Mouse (Mus musculus) lung, adult 2 months (tissue): ENCODE data around the gene D5Ertd579e. TPM values are rescaled to one million over a fixed set of nuclear protein-coding genes. Genes with fewer than 3 reads are reported as not detected.

Source experiments
- DNase-seq: peaks from one replicate; pipeline ENCODE4 v3.0.0; 2022
- H3K4me1 ChIP-seq: fragments of 200-500 bp; 2 replicates; pipeline ENCODE4 v1.6.1; 2011; ENCODE audit warnings: low read length; ENCODE audit not compliant: control insufficient read depth, insufficient read depth
- H3K4me3 ChIP-seq: fragments of 200-500 bp; replicated peaks from 2 replicates; pipeline ENCODE3; 2011; ENCODE audit warnings: low read depth, mild to moderate bottlenecking, control low read depth, low read length; ENCODE audit errors: extremely low read depth
- CTCF ChIP-seq: fragments of 200-500 bp; IDR thresholded peaks from 2 replicates; pipeline ENCODE4 v1.5.1; 2011; ENCODE audit warnings: mild to moderate bottlenecking, low read length, control low read depth; ENCODE audit not compliant: insufficient read depth
- POLR2A ChIP-seq: fragments of 200-500 bp; IDR thresholded peaks from 2 replicates; pipeline ENCODE4 v1.6.1; 2011; ENCODE audit warnings: low read depth, mild to moderate bottlenecking, control low read depth, low read length, borderline replicate concordance; ENCODE audit errors: extremely low read depth
- WGBS: fragments of 180-500 bp; shearing (Covaris S2); methylation state at CpG from one replicate; pipeline ENCODE4 v1.1.7; 2018; 5-methylcytosine and 5-hydroxymethylcytosine counted together
- polyA plus RNA-seq: library from polyadenylated mRNA; depleted of rRNA; stranded (reverse); fragments of >200 nt; gene quantifications from 2 replicates; pipeline ENCODE4 v1.2.3, GENCODE M21; 2012

The D5Ertd579e gene
- polyA plus RNA-seq, 1 experiment, result 23.3 TPM

GRCm38 (mm10) chr5:36731901-36732652 is 36.3 kb upstream of the D5Ertd579e start:
- no peaks in the 10 kb centered on the region for H3K4me1 ChIP-seq
- 66% methylated on average over 7 of the region's 7 CpGs for WGBS
- no peak overlapping the region for H3K4me3 ChIP-seq
- DNase-seq, result no peak
- TF ChIP-seq POLR2A, result no peak
- TF ChIP-seq CTCF, result no peak

DNA sequence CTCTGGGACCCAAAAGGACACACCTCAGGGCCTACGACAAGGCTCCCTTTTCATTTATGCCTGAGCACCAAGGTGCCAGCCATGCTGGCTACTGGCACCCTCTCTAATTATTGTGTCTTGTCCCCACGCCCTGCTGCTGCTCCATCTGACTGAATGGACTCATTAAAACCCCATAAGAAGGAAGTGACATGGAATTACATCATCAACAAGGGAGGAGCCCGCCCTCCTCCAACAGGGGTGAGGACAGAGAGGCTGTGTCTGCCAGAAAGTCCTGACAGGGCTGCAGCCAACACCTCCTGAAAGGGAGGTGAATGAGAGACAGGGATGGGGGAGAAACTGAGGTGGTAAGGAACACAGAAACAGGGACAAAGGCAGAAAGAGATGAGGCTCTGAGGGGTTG is 34.9 kb upstream of the D5Ertd579e start:
- TF ChIP-seq CTCF (no peak), POLR2A (no peak)
- H3K4me3 ChIP-seq, result no peak overlapping the region
- DNase-seq, result no peak
- H3K4me1 ChIP-seq, result peaks cover 4% of the 10 kb centered on the region; the same call in 1 of the 2 replicates
- 56% methylated on average over 3 of the region's 3 CpGs for WGBS

- DNase-seq, result no peak
- H3K4me1 ChIP-seq, result peaks cover 4% of the 10 kb centered on the region; the same call in 1 of the 2 replicates
- WGBS, result 85% methylated on average over 2 of the region's 2 CpGs
Measured at GRCm38 (mm10) chr5:36729923-36730322, 34.1 kb upstream of the D5Ertd579e start.

DNA sequence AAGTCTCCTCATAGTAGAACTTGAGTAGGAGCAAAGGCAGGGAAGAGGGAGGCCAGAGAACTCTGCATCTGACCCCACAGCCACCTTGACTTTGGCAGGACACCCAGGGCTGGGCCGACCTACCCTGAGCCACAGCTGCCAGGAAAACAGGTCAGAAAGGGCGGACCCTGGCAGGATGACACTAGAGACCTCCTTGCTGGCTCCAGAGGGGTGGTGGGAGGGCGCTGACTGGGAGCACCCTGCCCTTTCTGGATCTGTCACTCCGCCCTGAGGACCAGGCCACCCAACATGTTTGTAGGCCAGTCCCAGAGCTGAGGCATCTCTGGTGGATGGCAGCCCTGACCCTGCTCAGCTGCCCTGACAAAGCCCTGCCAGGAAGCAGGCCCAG is 33.3 kb upstream of the D5Ertd579e start:
- 78% methylated on average over 4 of the region's 4 CpGs for WGBS
- no peak for DNase-seq
- TF ChIP-seq CTCF (no peak), POLR2A (no peak)
- Histone ChIP-seq H3K4me1 (peaks cover 4% of the 10 kb centered on the region; the same call in 1 of the 2 replicates), H3K4me3 (no peak overlapping the region)

More at GRCm38 (mm10) chr5:36729923-36730322, 34.1 kb upstream of the D5Ertd579e start:
- H3K4me3 ChIP-seq, result no peak overlapping the region
- TF ChIP-seq POLR2A, result no peak
- no peak for TF ChIP-seq CTCF

DNA sequence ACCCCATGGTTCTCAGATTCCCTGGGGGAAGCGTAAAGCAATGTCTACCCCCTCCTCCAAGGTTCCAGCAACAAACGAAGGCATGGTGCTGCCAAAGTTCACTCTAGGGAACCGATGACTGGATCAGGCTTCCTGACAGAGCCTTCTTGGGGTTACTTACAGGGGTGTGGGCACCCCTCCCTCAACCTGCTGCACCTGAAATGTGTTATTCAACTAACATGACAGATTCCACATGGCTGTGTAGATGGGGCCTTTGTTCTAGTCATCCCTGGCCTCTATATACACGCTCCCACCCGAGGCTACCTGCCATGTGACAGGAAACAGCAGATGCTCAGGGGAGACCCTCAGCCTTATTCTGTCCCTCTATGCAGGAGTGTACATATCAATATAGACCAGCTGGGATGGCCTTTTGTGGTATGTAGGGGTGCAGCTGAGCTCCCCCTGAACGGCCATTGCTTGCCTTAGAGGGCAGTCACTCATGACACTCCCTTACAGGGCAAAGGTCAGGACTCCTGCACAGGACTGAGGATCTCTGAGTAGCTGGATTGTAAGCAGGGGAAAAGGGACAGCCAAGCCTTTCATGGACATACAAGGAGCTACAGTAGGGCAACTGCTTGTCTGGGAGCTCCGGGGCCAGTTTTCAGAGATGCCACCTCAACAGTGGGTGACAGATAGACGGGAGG is 32.7 kb upstream of the D5Ertd579e start:
- TF ChIP-seq POLR2A, result no peak
- TF ChIP-seq CTCF, result no peak
- WGBS, result 77% methylated on average over 8 of the region's 8 CpGs
- no peak for DNase-seq
- no peak overlapping the region for H3K4me3 ChIP-seq
- H3K4me1 ChIP-seq, result peaks cover 4% of the 10 kb centered on the region; the same call in 1 of the 2 replicates

GRCm38 (mm10) chr5:36727776-36728175 is 32.0 kb upstream of the D5Ertd579e start:
- DNase-seq, result no peak
- TF ChIP-seq CTCF (no peak), POLR2A (no peak)
- 72% methylated on average over 7 of the region's 7 CpGs for WGBS
- Histone ChIP-seq H3K4me3 (no peak overlapping the region), H3K4me1 (peaks cover 4% of the 10 kb centered on the region; the same call in 1 of the 2 replicates)

DNA sequence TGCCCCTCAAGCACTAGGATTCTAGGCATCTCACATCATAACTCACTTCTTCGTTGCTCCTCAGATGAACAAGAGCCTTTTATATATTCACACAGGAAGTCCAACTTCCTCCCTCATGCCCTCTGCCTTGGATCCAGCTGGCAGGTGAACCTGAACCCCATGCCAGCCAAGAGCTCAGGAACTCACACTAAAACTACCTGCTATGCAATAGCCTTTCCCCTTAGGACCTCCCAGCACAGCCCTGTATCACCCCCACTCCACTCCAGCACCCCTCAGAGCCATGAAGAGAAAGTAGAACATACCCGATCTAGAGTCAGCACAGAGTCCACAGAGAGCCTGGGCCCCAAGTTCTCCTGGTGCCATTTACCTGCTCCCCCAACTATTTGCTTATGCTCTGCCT is 31.3 kb upstream of the D5Ertd579e start:
- no peak for TF ChIP-seq CTCF
- no peak for DNase-seq
- 49% methylated on average over 2 of the region's 2 CpGs for WGBS
- Histone ChIP-seq H3K4me1 (peaks cover 5% of the 10 kb centered on the region; the same call in 1 of the 2 replicates), H3K4me3 (no peak overlapping the region)

DNA sequence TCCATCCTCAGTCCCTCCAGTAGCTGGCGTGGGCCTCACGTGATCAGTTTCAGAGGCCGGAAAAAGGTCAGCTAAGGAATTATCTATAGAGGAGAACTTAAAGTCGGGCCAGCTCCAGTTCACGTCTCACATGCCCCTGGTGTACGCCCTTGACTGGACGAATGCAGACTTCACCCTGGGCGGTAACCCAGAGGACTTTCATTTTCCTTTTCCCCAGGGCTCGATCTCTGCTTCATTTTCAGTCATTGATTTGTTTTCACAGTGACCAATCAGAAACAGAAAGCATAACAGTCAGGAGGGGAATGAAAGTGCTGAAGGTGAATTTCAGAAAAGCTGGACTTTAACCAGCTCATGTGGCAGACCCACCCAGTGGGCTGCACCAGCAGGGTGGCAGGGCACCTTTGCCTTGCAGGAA is 30.6 kb upstream of the D5Ertd579e start:
- DNase-seq, result no peak
- 40% methylated on average over 9 of the region's 9 CpGs for WGBS
- Histone ChIP-seq H3K4me3 (peak overlapping the region; percentile 46), H3K4me1 (peaks cover 7% of the 10 kb centered on the region; the same call in 1 of the 2 replicates)
- no peak for TF ChIP-seq POLR2A
- TF ChIP-seq CTCF, result no peak

DNA sequence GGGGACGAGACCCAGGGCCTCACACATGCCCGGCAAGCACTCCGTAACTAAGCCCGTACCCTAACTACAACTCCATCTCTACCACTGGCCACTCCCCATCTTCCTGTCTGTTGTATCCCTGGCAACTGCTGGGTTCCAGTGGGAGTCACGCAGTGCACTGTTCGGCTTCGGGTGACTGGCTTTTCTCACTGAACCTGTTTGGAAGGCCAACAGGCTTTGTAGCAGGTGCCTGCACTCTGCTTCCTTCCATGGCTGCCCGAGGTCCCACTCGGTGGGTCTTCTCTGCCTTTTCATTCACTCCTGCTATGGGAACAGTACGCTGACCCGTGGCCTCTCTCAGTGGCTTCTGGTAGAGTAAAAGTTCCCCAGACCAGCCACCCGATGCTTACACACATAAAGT is 30.0 kb upstream of the D5Ertd579e start:
- no peak for DNase-seq
- H3K4me3 ChIP-seq, result no peak overlapping the region
- H3K4me1 ChIP-seq, result peaks cover 7% of the 10 kb centered on the region; the same call in 1 of the 2 replicates
- 52% methylated on average over 12 of the region's 12 CpGs for WGBS
- no peak for TF ChIP-seq POLR2A
- no peak for TF ChIP-seq CTCF

- Histone ChIP-seq H3K4me3 (no peak overlapping the region), H3K4me1 (peaks cover 7% of the 10 kb centered on the region; the same call in 1 of the 2 replicates)
- DNase-seq, result no peak
- no peak for TF ChIP-seq CTCF
- TF ChIP-seq POLR2A, result no peak
- WGBS, result 53% methylated on average over 7 of the region's 7 CpGs
Measured at GRCm38 (mm10) chr5:36724274-36724673, 28.4 kb upstream of the D5Ertd579e start.
